Mouse (Mus musculus): ENCODE measurements around the gene Hsf2bp. TPM values are rescaled to one million over a fixed set of nuclear protein-coding genes. Genes with fewer than 3 reads are reported as not detected.

Gene Hsf2bp
- polyA plus RNA-seq, 1 experiment from 2014 or later, result 0.52 TPM

- Histone ChIP-seq H3K4me2 (replicated peaks; ENCODE audit: low read depth) (no peak overlapping the region), H3K4me1 (replicated peaks; ENCODE audit: control insufficient read depth, insufficient read depth) (peaks cover 7% of the 10 kb centered on the region; the same call in 1 of the 2 replicates), H3K9ac (ENCODE audit: low read length) (peak overlapping the region; percentile 45), H3K27ac (replicated peaks) (peak overlapping the region; percentile 83), H3K36me3 (ENCODE audit: control insufficient read depth, insufficient read depth, low read length) (no peaks in the 10 kb centered on the region), H3K9me3 (ENCODE audit: control insufficient read depth, low read length) (no peaks in the 10 kb centered on the region), H3K4me3 (ENCODE audit: low read depth, low read length) (no peak overlapping the region), H3K27me3 (ENCODE audit: control insufficient read depth, insufficient read depth, low read length) (no peaks in the 10 kb centered on the region)
- DNase-seq (ENCODE audit: low spot score), result no peak
- ATAC-seq (ENCODE audit: low FRiP score, low TSS enrichment), result peak; percentile 25; the same call in 1 of the 2 replicates
- TF ChIP-seq CTCF (IDR thresholded peaks at IDR 0.05; ENCODE audit: low read depth), result no peak
- TF ChIP-seq EP300 (optimal IDR thresholded peaks at IDR 0.05), result no peak
- 25% methylated on average over 7 of the region's 7 CpGs for WGBS
These were observed 104.7 kb downstream of the Hsf2bp start for GRCm38 (mm10) chr17:31931499-31931898.

- peaks cover 7% of the 10 kb centered on the region; the same call in 1 of the 2 replicates for H3K4me1 ChIP-seq (replicated peaks; ENCODE audit: control insufficient read depth, insufficient read depth)
- H3K36me3 ChIP-seq (ENCODE audit: control insufficient read depth, insufficient read depth, low read length), result no peaks in the 10 kb centered on the region
- ATAC-seq (ENCODE audit: low FRiP score, low TSS enrichment), result no peak; the same call in 1 of the 2 replicates
- no peaks in the 10 kb centered on the region for H3K9me3 ChIP-seq (ENCODE audit: control insufficient read depth, low read length)
- H3K27me3 ChIP-seq (ENCODE audit: control insufficient read depth, insufficient read depth, low read length), result no peaks in the 10 kb centered on the region
- H3K4me2 ChIP-seq (replicated peaks; ENCODE audit: low read depth), result no peak overlapping the region
- DNase-seq (ENCODE audit: low spot score), result no peak
- no peak for TF ChIP-seq EP300 (optimal IDR thresholded peaks at IDR 0.05)
- TF ChIP-seq CTCF (IDR thresholded peaks at IDR 0.05; ENCODE audit: low read depth), result no peak
- H3K9ac ChIP-seq (ENCODE audit: low read length), result no peak overlapping the region
- H3K4me3 ChIP-seq (ENCODE audit: low read depth, low read length), result no peak overlapping the region
- no peak overlapping the region for H3K27ac ChIP-seq (replicated peaks)
- WGBS, result 66% methylated on average over 13 of the region's 13 CpGs
These were observed 106.1 kb downstream of the Hsf2bp start for GRCm38 (mm10) chr17:31929844-31930715.

DNA sequence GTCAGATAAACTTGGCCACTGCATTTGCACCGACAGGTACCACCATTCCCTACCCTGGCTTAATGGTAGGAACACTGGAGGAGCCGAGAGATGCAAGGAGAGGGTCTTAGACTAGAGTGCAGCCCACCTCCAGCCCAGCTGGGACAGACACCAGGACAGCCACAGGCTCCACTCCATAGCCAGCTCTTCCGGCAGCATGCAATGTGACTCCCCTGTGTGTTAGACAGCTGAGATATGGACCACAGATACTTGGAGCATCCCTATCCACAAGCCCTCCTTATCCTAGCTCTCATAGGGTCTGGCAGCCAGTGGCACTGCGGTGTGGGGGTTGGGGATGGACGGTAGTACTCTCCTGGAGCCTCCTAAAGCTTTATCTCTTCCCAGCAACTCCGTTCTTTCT, 107.1 kb downstream of the Hsf2bp start:
- no peak for TF ChIP-seq CTCF (IDR thresholded peaks at IDR 0.05; ENCODE audit: low read depth)
- Histone ChIP-seq H3K27me3 (ENCODE audit: control insufficient read depth, insufficient read depth, low read length) (no peaks in the 10 kb centered on the region), H3K9me3 (ENCODE audit: control insufficient read depth, low read length) (no peaks in the 10 kb centered on the region), H3K4me3 (ENCODE audit: low read depth, low read length) (no peak overlapping the region), H3K36me3 (ENCODE audit: control insufficient read depth, insufficient read depth, low read length) (no peaks in the 10 kb centered on the region), H3K4me1 (replicated peaks; ENCODE audit: control insufficient read depth, insufficient read depth) (peaks cover 7% of the 10 kb centered on the region; the same call in 1 of the 2 replicates), H3K9ac (ENCODE audit: low read length) (no peak overlapping the region), H3K27ac (replicated peaks) (no peak overlapping the region), H3K4me2 (replicated peaks; ENCODE audit: low read depth) (no peak overlapping the region)
- ATAC-seq (ENCODE audit: low FRiP score, low TSS enrichment) (no peak), DNase-seq (ENCODE audit: low spot score) (no peak)
- WGBS, result 89% methylated on average over 6 of the region's 6 CpGs

- ATAC-seq (ENCODE audit: low FRiP score, low TSS enrichment) (no peak), DNase-seq (ENCODE audit: low spot score) (no peak)
- Histone ChIP-seq H3K27me3 (ENCODE audit: control insufficient read depth, insufficient read depth, low read length) (no peaks in the 10 kb centered on the region), H3K27ac (replicated peaks) (no peak overlapping the region), H3K9ac (ENCODE audit: low read length) (no peak overlapping the region), H3K36me3 (ENCODE audit: control insufficient read depth, insufficient read depth, low read length) (no peaks in the 10 kb centered on the region), H3K9me3 (ENCODE audit: control insufficient read depth, low read length) (no peaks in the 10 kb centered on the region), H3K4me3 (ENCODE audit: low read depth, low read length) (no peak overlapping the region), H3K4me2 (replicated peaks; ENCODE audit: low read depth) (no peak overlapping the region), H3K4me1 (replicated peaks; ENCODE audit: control insufficient read depth, insufficient read depth) (peaks cover 7% of the 10 kb centered on the region; the same call in 1 of the 2 replicates)
- no peak for TF ChIP-seq EP300 (optimal IDR thresholded peaks at IDR 0.05)
- TF ChIP-seq CTCF (IDR thresholded peaks at IDR 0.05; ENCODE audit: low read depth), result no peak
- 58% methylated on average over 10 of the region's 10 CpGs for WGBS
These were observed 108.1 kb downstream of the Hsf2bp start for GRCm38 (mm10) chr17:31927895-31928626.

DNA sequence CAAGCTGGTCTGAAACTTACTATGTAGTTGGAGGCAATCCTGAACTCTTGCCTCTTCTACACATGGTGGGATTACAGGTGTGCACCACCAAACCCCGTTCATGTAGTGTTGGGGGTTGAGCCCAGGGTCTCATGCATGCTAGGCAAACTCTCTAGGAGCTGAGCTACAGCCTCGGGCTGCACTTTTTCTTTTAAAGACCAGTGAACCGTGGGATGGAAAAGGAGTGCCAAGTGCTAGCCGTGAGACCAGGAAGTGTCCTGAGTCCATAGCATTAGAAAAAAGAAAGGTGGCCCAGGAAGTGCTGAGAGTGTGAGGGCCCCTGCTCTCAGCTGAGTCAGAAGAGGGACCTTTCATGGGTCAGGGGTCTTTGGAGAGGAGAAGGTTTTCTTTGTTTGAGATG, 111.9 kb downstream of the Hsf2bp start:
- H3K4me2 ChIP-seq (replicated peaks; ENCODE audit: low read depth), result no peak overlapping the region
- H3K36me3 ChIP-seq (ENCODE audit: control insufficient read depth, insufficient read depth, low read length), result no peaks in the 10 kb centered on the region
- H3K9ac ChIP-seq (ENCODE audit: low read length), result no peak overlapping the region
- no peak overlapping the region for H3K4me3 ChIP-seq (ENCODE audit: low read depth, low read length)
- no peaks in the 10 kb centered on the region for H3K4me1 ChIP-seq (replicated peaks; ENCODE audit: control insufficient read depth, insufficient read depth)
- H3K9me3 ChIP-seq (ENCODE audit: control insufficient read depth, low read length), result no peaks in the 10 kb centered on the region
- 76% methylated on average over 4 of the region's 4 CpGs for WGBS
- no peak overlapping the region for H3K27ac ChIP-seq (replicated peaks)
- DNase-seq (ENCODE audit: low spot score) (no peak), ATAC-seq (ENCODE audit: low FRiP score, low TSS enrichment) (no peak)
- no peaks in the 10 kb centered on the region for H3K27me3 ChIP-seq (ENCODE audit: control insufficient read depth, insufficient read depth, low read length)
- no peak for TF ChIP-seq CTCF (IDR thresholded peaks at IDR 0.05; ENCODE audit: low read depth)
- no peak for TF ChIP-seq EP300 (optimal IDR thresholded peaks at IDR 0.05)

All from stomach, postnatal 0 days (tissue).